Mouse (Mus musculus): ENCODE measurements around the gene 4930522H14Rik.

The 4930522H14Rik gene

DNA sequence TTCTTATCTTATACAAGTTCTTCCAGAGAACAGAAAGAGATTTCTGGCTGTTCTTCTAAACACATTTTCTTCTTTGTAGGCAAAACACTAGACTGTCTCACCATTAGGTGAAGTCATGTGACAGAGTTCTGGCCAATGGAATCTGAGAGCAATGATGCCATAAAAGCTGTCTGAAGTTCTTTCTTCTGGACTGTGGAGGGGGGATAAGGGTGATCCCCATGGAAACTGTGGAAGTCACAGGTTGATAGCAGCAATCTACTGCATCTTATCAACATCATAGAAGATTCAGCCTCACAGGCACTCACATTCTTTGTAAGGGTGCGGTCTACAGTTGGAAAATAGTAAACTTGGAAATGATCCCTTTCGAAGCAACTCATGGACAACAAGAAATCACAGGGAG lies at the start of gene 4930522H14Rik:
Gene 4930522H14Rik (minus strand): TSS at position 187 of the 400 bp plus-strand sequence.
- no peak for DNase-seq (ENCODE audit: low spot score)

GRCm38 (mm10) chr4:109578356-109578755 lies 47.3 kb upstream of the 4930522H14Rik start:
- DNase-seq (ENCODE audit: low spot score), result no peak

DNA sequence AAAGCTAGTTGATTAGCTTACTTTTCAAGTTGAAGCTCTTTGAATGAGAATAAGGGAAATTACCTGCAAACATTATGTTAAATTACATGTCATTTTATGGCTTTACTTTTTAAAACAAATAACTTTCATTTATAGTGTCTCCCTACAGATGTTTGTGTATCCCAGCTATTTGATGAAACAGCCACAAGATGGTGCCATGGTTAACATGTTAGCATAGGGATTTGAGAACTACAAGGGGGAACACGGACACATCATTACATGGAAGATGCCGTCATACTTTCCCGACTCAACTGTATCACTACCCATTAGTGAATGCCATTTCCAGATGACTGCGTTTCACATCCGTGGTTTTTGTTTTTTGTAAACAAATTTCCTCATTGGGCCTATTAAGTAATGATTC lies 45.8 kb upstream of the 4930522H14Rik start:
- DNase-seq (ENCODE audit: low spot score), result no peak

DNA sequence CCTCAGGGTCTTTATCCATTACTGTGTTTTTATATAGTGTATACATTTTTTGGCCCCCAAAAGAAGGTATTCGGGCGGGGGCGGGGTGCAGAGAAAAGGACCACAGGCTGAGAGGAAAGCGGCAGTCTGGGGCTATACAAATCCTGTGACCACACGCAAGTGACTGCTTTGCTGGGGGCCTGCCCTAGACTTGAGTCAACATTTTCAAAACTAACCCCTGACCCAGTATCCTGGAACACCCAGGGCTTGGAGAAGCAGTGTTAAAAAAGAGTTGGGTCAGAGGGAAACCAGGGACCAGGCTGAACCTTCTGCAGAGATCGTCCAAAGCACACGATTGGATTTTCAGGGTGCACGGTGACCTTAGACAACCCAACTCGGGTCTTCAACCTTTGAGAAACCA lies 43.7 kb upstream of the 4930522H14Rik start:
- no peak for DNase-seq (ENCODE audit: low spot score)

- DNase-seq (ENCODE audit: low spot score), result no peak
Measured at GRCm38 (mm10) chr4:109574331-109574730, 43.2 kb upstream of the 4930522H14Rik start.

DNA sequence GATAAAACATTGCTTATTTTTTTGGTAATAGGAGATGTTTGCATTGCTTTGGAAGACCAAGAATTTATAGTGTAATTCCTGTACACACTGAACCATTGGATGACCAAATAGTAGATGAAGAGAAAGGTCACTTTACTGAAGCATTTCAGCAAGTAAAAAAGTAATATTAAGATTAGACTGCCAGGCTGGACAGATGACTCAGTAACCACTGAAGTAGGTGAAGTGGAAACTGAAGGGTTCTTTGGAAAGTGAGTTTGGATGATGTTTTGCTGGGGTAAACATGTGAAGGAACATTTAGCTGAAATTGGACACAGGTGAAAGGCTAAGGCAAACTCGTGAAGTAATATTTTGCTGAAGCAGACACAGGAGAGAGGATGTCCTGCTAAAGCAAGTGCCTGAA lies 41.5 kb upstream of the 4930522H14Rik start:
- no peak for DNase-seq (ENCODE audit: low spot score)

GRCm38 (mm10) chr4:109569421-109569820 lies 38.3 kb upstream of the 4930522H14Rik start:
- no peak for DNase-seq (ENCODE audit: low spot score)

GRCm38 (mm10) chr4:109568959-109569358 lies 37.9 kb upstream of the 4930522H14Rik start:
- no peak for DNase-seq (ENCODE audit: low spot score)

DNA sequence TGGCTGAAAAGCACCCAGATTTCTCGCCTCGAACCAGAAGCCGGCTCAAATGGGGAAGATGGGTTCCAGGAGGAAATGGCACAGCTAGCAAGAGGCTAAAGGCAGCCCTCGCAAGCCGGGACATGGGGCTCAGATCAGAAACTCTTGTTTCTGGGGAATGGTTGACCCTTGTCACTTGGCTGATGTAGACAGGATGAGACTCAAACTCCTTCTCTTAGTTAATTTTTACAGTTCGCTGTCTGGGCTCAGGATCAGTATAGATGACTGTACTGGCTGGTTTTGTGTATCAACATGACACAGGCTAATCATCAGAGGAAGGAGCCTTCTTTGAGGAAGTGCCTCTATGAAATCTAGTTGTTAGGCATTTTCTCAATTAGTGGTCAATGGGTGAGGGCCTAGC lies 33.6 kb upstream of the 4930522H14Rik start:
- no peak for DNase-seq (ENCODE audit: low spot score)

DNA sequence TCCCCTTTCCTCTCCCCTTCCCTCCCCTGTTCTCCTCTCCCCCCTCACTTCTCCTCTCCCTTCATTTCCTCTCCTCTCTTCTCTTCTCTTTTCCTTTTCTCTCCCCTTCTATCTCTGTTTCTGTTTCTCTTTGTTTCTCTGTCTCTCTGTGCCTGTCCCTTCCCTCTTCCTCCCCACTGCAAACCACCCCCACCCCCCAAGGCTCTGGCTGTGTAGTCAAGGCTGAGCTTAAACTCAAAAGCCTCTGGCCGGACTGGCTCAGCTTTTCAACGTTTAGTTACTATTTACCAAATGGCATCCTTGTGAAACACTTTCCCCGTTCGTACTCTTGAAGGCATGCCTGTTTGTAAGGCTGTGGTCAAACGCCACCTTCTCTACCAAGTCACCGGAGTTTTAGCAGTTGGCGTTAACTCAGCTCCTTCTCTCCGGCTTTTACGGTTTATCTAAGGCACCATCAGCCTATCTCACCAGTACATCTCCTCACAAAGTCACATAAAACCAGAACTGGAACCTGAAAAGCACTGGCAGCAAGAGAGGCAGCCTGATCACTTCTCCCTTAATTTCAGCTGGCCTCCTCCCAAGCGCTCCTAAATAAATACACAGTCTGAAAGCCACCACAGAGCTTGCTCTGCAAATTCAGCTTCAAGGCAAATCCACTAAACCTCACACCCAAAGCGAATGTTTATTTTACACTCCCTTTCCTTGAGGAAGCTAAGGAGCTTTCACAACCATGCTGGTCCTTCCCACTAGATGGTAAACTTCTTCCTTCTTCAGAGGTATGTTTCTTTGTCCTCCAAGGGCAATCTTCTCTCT lies 19.4 kb upstream of the 4930522H14Rik start:
- DNase-seq (ENCODE audit: low spot score), result no peak

DNA sequence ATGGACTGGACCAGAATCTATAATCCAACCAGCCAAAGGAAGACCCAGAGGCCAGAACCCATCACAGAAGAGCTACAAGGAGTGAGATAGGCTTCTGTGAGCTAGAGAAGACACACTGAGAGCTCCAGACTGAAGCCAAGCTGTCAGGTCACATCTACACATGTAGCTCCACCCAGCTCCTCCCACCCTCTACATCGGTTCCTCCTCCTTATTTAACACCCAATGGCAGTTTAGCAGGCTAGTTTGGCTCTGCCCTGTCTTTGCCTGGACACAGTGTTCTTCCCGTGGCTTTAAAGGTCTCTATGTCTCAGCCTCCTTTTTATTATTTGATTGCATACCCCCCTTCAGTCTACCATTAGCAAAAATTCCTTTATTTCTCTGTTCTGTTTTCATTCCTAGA lies 16.2 kb upstream of the 4930522H14Rik start:
- DNase-seq (ENCODE audit: low spot score), result no peak

GRCm38 (mm10) chr4:109546538-109546937 lies 15.4 kb upstream of the 4930522H14Rik start:
- DNase-seq (ENCODE audit: low spot score), result no peak

- no peak for DNase-seq (ENCODE audit: low spot score)
Measured at GRCm38 (mm10) chr4:109530245-109530816, 766 bp downstream of the 4930522H14Rik start.

DNA sequence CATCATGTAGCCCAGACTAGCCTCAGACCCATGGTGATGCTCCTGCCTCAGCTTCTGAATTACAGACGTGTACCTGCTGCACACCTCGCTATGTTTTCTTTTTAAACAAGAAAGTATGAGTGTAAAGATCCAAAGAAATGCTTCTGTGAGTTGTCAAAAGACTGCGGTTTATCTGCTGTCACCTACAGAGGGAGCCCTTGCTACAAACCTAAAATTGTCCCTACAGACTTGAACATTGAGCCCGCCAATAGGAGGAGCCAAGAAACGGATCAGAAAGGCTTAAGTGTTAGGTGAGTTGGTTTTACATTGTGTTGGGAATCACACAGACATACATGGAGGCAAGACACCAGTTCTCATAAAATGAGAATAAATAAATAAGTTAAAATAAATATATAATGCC lies 26.2 kb downstream of the 4930522H14Rik start:
- DNase-seq (ENCODE audit: low spot score), result peak; percentile 37

- no peak for DNase-seq (ENCODE audit: low spot score)
Measured at GRCm38 (mm10) chr4:109498476-109498875, 32.6 kb downstream of the 4930522H14Rik start.

DNA sequence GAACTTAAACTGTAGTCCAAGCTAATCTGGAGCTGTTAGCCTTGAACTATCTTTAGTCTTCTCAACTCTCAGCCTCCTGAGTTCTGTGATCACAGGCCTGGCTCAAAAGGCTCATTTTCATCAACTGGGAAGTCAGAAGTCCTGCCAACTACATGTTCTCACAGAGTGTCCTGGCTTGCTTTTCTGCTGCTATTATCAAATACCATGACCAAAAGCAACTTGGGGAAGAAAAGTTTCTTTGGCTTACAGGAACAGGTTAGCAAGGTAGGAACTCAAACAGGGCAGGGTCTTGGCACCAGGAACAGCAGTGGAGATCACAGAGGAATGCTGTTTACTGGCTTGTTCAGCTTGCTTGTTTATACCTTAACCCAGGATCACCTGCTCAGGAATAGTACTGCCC lies 37.5 kb downstream of the 4930522H14Rik start:
- DNase-seq (ENCODE audit: low spot score), result no peak

DNA sequence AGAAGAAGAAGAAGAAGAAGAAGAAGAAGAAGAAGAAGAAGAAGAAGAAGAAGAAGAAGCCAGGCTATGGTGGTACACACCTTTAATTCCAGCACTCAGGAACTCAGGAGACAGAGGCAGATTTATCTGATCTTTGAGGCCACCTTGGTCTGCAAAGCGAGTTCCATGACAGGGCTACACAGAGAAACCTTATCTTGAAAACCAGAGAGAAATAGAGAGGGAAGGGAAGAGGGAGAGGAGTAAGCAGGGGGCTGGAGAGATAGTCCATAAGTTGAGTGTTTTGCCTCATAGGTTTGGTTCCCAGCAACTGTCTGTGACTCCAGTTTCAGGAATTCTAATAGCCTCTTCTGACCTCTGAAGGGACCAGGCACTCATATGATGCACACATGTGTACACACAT lies 42.3 kb downstream of the 4930522H14Rik start:
- no peak for DNase-seq (ENCODE audit: low spot score)

- no peak for DNase-seq (ENCODE audit: low spot score)
Measured at GRCm38 (mm10) chr4:109484621-109485020, 46.5 kb downstream of the 4930522H14Rik start, which contains the start of gene Rnf11. Rnf11 (minus strand) TSS chr4:109484728.

DNA sequence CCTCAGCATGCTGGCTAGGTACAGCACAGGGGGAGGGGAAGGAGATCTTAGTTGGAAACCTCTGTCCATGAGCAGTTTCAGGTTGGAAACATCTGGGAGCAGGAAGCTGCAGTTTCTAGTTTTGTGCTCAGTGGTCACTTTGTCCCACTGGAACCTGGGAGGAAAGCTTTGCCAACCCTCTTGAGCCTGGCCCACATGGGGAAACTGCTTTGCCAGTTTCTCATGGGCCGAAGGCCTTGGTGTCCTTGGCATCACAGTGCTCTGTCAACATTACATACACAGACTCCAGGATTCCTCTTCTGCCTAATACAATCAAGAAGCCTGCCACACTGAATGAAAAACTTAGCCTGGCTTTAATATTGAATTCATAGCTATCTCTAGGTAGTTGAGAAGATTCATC lies 48.4 kb downstream of the 4930522H14Rik start:
- DNase-seq (ENCODE audit: low spot score), result no peak

- no peak for DNase-seq (ENCODE audit: low spot score)
Measured at GRCm38 (mm10) chr4:109481424-109481823, 49.7 kb downstream of the 4930522H14Rik start.

DNA sequence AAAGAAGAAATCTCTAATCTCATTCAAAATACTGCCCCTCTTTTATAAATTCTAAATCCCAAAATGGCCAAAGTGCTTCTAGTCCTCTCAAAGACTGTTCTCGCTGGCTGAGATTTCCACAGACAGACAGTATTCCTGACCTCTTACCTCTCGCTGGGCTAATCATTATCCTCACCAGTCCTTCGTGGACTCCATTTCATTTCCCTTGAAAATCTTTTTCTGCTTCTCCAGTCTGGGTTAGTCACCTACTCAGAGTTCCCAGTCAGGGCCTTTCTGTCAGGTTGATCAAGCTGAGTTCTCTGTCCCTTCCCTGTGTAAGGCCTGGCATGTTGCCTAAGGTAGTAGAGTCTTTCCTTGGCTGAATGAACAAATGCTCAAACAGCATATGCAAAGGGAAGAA lies 53.6 kb downstream of the 4930522H14Rik start:
- no peak for DNase-seq (ENCODE audit: low spot score)

DNA sequence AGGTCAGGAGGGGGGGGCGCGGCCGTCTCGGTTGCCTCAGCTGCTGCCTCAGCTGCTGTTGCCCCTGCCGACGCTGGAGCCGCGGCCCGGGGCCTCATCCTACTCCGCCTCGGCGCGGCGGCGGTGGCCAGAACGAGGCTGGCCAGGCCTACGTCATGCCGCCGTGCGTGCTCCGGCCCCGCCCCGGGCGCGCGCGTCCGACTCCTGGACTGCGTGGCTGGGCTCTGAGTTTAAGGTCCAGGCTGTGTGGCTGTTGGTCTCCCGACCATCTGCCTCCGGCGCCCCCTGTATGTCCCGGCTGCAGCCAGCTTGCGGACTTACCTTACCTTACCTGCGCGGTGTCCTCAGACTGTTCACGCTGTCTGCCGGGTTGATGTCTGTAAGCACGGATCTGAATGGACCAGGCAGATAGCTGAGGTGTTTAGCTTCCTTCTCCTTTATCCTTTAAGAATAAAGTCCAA lies 54.5 kb downstream of the 4930522H14Rik start:
- DNase-seq (ENCODE audit: low spot score), result peak; percentile 81

Data from spleen, adult 12 weeks (tissue).